Mouse (Mus musculus) ES-Bruce4 (cell line): ENCODE results near the gene Map3k5. TPM values are rescaled to one million over a fixed set of nuclear protein-coding genes. Genes with fewer than 3 reads are reported as not detected.

Experiments
- H3K27ac ChIP-seq: 2 replicates; pipeline ENCODE4 v1.5.1; 2012; ENCODE audit warnings: low read length, inconsistent platforms; ENCODE audit not compliant: insufficient read depth
- H3K27me3 ChIP-seq: 2 replicates; pipeline ENCODE4 v1.6.1; 2012; ENCODE audit warnings: mild to moderate bottlenecking, low read length, inconsistent platforms; ENCODE audit not compliant: control insufficient read depth, poor library complexity, insufficient read depth, severe bottlenecking
- H3K36me3 ChIP-seq: 2 replicates; pipeline ENCODE4 v1.6.1; 2012; ENCODE audit warnings: inconsistent platforms, mild to moderate bottlenecking, low read length, moderate library complexity; ENCODE audit not compliant: control insufficient read depth, poor library complexity, insufficient read depth, severe bottlenecking
- H3K4me1 ChIP-seq: one replicate; pipeline ENCODE4 v1.8.1; 2011; ENCODE audit warnings: low read length; ENCODE audit not compliant: control insufficient read depth, insufficient read depth
- H3K4me3 ChIP-seq: 2 replicates; pipeline ENCODE4 v1.5.1; 2011; ENCODE audit warnings: low read depth, mild to moderate bottlenecking, low read length
- H3K9ac ChIP-seq: 2 replicates; pipeline ENCODE4 v1.6.1; 2012; ENCODE audit warnings: low read depth, mild to moderate bottlenecking, inconsistent platforms; ENCODE audit not compliant: poor library complexity, severe bottlenecking
- H3K9me3 ChIP-seq: replicated peaks from 2 replicates; pipeline ENCODE4 v1.6.1; 2012; ENCODE audit warnings: mild to moderate bottlenecking, low read length, inconsistent platforms; ENCODE audit not compliant: control insufficient read depth, poor library complexity, insufficient read depth, severe bottlenecking
- CTCF ChIP-seq: IDR thresholded peaks from one replicate; pipeline ENCODE4 v1.8.1; 2011; ENCODE audit warnings: low read depth, low read length
- EP300 ChIP-seq: IDR thresholded peaks from 2 replicates; pipeline ENCODE4 v1.6.1; 2011; ENCODE audit warnings: low read depth, low read length; ENCODE audit not compliant: insufficient read depth
- POLR2A ChIP-seq: IDR thresholded peaks from one replicate; pipeline ENCODE4 v1.8.1; 2011; ENCODE audit warnings: low read length; ENCODE audit not compliant: insufficient read depth
- polyA plus RNA-seq: library from polyadenylated mRNA; stranded (reverse); fragments of >200 nt; gene quantifications from 2 replicates; pipeline ENCODE4 v1.2.4, GENCODE M21; 2011; ENCODE audit warnings: low read depth; ENCODE audit not compliant: missing spikeins, insufficient read depth, insufficient read length

Gene Map3k5
- polyA plus RNA-seq, 1 experiment, result 9.7 TPM

DNA sequence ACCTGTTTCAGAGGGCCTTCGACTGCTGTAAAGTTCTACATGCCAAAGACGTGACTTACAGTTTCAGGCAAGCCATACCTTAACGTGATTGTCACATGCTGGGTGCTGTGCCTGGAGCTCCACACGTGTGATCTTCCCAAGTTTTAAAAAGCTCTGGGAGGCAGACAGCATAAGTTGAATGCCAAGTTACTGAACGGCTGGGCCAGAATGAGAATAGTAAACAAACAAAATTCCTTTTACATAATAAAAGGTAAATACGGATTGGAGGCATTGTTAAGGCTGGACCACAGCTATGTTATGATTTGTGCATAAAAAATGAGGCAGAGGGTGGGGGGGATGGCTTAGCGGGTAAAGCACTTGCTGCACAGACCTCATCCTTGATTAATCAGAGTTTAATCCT lies 11.4 kb downstream of the Map3k5 start:
- Histone ChIP-seq H3K9ac (no peak overlapping the region), H3K4me1 (no peaks in the 10 kb centered on the region), H3K36me3 (no peaks in the 10 kb centered on the region), H3K9me3 (no peaks in the 10 kb centered on the region), H3K4me3 (no peak overlapping the region), H3K27me3 (no peaks in the 10 kb centered on the region), H3K27ac (no peak overlapping the region)
- TF ChIP-seq POLR2A (no peak), CTCF (no peak), EP300 (no peak)

DNA sequence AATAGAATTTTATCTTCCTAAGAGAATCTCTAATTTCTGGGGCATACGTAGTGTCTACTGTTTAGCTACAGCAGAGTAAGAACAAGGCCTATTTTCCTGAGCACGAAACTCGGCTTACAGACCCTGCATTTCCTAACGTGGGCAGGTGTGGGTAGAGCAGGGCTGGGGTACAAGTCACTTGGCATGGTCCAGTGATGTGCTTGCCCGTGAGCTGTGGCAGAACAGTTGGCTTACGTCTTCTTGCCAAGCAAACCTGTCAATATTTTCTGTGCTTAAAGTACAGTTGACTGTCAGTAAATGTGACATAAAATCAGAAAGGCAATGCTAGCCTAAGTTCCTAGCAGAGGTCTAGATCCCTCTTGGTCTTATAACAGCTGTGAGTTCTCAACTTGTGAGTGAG lies 12.4 kb downstream of the Map3k5 start:
- Histone ChIP-seq H3K9ac (no peak overlapping the region), H3K4me1 (no peaks in the 10 kb centered on the region), H3K27ac (no peak overlapping the region), H3K36me3 (no peaks in the 10 kb centered on the region), H3K27me3 (no peaks in the 10 kb centered on the region), H3K9me3 (no peaks in the 10 kb centered on the region), H3K4me3 (no peak overlapping the region)
- TF ChIP-seq POLR2A (no peak), EP300 (no peak), CTCF (no peak)

DNA sequence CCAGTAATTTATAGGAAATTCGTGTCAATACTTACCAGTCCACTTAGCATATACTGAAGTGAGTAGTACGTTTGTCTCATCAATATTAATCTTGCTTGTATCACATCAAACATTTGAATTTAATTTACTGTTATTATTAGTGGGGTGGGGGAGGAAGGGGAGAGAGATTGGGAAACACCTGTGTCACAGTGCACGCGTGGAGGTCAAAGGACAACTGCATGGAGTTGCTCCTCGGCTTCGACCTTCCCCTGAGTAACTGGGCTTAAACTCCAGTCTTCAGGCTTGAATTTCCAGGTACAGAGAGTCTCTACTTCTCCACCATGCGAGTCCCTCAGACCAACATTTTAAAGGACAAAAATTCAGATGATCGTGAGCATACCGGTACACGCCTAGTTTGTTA lies 13.2 kb downstream of the Map3k5 start:
- Histone ChIP-seq H3K27me3 (no peaks in the 10 kb centered on the region), H3K4me3 (no peak overlapping the region), H3K9me3 (no peaks in the 10 kb centered on the region), H3K4me1 (no peaks in the 10 kb centered on the region), H3K9ac (no peak overlapping the region), H3K27ac (no peak overlapping the region), H3K36me3 (no peaks in the 10 kb centered on the region)
- TF ChIP-seq EP300, result no peak
- no peak for TF ChIP-seq CTCF
- TF ChIP-seq POLR2A, result no peak

DNA sequence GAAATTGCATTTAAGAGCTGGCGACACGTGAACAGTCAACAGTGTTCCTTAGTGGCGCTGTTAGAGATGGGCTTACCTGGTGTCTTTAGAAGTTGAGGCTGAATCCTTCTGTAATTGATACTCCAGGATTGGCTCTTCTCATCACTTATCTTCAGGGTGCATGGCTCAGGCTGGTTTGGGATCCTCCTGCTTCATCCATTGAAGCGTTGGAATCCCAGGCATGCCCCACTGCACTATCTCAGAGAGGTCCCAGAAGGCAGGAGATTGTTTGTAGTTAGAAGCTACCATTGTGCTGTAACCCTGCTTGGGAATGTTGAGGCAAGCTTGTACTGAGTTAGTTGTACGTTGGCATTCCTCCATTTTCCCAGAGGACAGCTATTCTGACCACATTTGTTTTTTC lies 13.6 kb downstream of the Map3k5 start:
- H3K4me3 ChIP-seq, result no peak overlapping the region
- H3K27me3 ChIP-seq, result no peaks in the 10 kb centered on the region
- TF ChIP-seq CTCF (no peak), POLR2A (no peak), EP300 (no peak)
- H3K36me3 ChIP-seq, result no peaks in the 10 kb centered on the region
- no peaks in the 10 kb centered on the region for H3K9me3 ChIP-seq
- H3K4me1 ChIP-seq, result no peaks in the 10 kb centered on the region
- no peak overlapping the region for H3K27ac ChIP-seq
- H3K9ac ChIP-seq, result no peak overlapping the region

DNA sequence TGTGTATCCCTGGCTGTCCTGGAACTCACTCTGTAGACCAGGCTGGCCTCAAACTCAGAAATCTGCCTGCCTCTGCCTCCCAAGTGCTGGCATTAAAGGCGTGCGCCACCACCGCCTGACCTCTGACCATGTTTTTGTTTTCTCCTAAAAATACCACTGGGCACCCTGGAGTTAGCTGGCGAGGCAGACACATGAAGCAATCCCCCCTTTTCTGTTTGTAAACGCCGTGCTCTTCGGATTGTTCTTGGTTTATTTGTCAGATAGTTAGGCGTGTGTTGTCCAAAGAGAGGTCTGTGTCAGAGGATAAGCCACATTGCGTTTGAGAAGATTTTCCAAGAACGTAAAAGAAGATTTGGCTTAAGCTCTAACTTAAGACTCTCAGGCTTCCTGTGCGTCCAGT lies 14.1 kb downstream of the Map3k5 start:
- Histone ChIP-seq H3K9ac (no peak overlapping the region), H3K4me1 (no peaks in the 10 kb centered on the region), H3K36me3 (no peaks in the 10 kb centered on the region), H3K9me3 (no peaks in the 10 kb centered on the region), H3K4me3 (no peak overlapping the region), H3K27me3 (no peaks in the 10 kb centered on the region), H3K27ac (no peak overlapping the region)
- TF ChIP-seq POLR2A (no peak), EP300 (no peak), CTCF (no peak)

DNA sequence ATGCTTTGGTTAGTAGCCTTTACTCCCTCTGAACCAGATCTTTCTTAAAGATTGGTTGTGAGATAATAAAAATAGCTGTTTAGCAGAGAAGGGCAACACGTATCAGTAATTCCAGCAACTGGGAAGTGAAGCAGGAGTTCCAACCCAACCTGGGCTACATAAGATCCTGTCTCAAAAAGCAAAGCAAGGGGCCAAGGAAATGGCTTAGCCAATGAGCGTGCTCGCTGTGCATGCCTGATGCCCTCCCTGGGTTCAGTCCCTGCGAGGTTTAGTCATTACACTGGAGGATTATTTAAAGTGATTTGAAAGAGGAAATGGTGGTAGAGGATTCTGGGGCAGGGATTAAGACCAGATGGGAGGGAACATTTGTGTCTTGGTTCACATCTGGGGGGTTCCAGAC lies 14.8 kb downstream of the Map3k5 start:
- H3K4me1 ChIP-seq, result no peaks in the 10 kb centered on the region
- no peak overlapping the region for H3K4me3 ChIP-seq
- H3K9me3 ChIP-seq, result no peaks in the 10 kb centered on the region
- no peak overlapping the region for H3K27ac ChIP-seq
- no peaks in the 10 kb centered on the region for H3K27me3 ChIP-seq
- TF ChIP-seq CTCF, result no peak
- no peak for TF ChIP-seq POLR2A
- no peak for TF ChIP-seq EP300
- H3K36me3 ChIP-seq, result no peaks in the 10 kb centered on the region
- no peak overlapping the region for H3K9ac ChIP-seq
